ENCODE assay signal across 13 mouse cellular contexts in the genomic region with DNA sequence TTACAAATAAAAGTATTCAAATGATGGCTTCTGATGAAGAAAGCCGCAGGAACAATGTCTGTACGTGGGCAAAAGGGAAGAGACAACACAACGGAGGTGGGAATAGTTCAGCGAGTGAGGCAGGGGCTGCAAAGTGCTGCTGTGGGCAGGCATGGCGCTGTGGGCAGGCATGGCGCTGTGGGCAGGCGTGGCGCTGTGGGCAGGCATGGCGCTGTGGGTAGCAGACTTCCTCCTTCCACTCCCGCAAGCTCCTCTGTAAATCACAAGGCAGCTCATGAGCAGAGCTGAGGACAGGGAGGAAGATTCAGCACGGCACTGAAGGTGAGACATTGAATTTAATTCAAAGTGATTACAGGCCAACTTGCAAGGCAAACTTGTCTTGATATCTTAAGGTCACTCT.
"Had no signal": no experiment of that assay in that cellular context is flagged by ENCODE, and none has a peak within 500 bp of the region (broad histone marks: within the 10 kb centered on the region; RNA-seq: fewer than 3 reads in every experiment).

No protein-coding gene starts in this region.

- H3K27ac ChIP-seq: limb, embryonic 12.5 days; liver, embryonic 13.5 days; lung, embryonic 15.5 days; midbrain, embryonic 12.5 days; neural tube, embryonic 15.5 days had no signal

- H3K36me3 ChIP-seq: limb, embryonic 12.5 days; liver, embryonic 13.5 days; lung, embryonic 15.5 days; midbrain, embryonic 12.5 days; neural tube, embryonic 15.5 days had no signal

- DNase-seq: kidney, adult 8-10 months; kidney, postnatal 25 days; liver; liver, embryonic 13.5 days; liver, postnatal 0 days; lung, postnatal 14 days; right cerebral cortex, adult 18-20 months; right cerebral cortex, postnatal 25 days had no signal

- ATAC-seq: liver, postnatal 0 days had no signal

- H3K4me3 ChIP-seq: limb, embryonic 12.5 days; liver, embryonic 13.5 days; lung, embryonic 15.5 days; midbrain, embryonic 12.5 days; myocyte; neural tube, embryonic 15.5 days had no signal
